Mouse (Mus musculus): ENCODE results near the gene Pltp. TPM values are rescaled to one million over a fixed set of nuclear protein-coding genes. Genes with fewer than 3 reads are reported as not detected.

The Pltp gene
- polyA plus RNA-seq, 1 experiment: 51.8 TPM

DNA sequence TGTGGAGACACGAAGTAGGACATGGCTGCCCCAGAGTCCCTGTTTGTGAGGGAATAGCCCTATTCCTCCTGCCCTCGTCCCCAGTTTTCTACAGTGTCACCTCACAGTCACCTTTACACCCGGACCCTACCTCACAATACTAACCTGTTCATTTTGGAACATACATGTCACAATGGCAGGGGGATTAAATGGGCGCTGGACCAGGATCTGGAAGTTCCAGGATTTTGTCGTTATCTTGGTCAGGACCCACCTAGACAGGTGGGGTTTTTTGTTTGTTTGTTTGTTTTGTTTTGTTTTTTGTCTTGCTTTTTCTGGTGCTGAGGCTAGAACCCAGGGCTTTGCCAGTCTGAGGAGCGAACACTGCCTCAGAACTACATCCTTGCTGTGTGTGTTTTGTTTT is 29.1 kb downstream of the Pltp start, which contains the start of gene Spata25:
Spata25 (minus strand) TSS at position 101 of the 400 bp plus-strand sequence.
- TF ChIP-seq POLR2A (IDR thresholded peaks at IDR 0.05; ENCODE audit: low read depth, low read length) (no peak), CTCF (IDR thresholded peaks at IDR 0.05; ENCODE audit: extremely low read depth, insufficient read depth, insufficient read length, insufficient replicate concordance) (no peak)
- Histone ChIP-seq H3K27me3 (ENCODE audit: control insufficient read depth, insufficient read depth, low read length) (no peaks in the 10 kb centered on the region), H3K27ac (ENCODE audit: insufficient read depth, low read length) (no peak within 1 kb of the TSS), H3K4me3 (ENCODE audit: extremely low read depth, insufficient read depth, insufficient read length) (no peak within 1 kb of the TSS), H3K4me1 (ENCODE audit: control insufficient read depth, insufficient read depth, insufficient read length) (no peaks in the 10 kb centered on the region), H3K36me3 (ENCODE audit: control insufficient read depth, insufficient read depth, low read length) (peaks cover 21% of the 10 kb centered on the region)
- WGBS: 91% methylated on average over 6 of the region's 6 CpGs
- no peak for DNase-seq (ENCODE audit: low read depth in 1 of 2, low spot score in 2 of 2)

DNA sequence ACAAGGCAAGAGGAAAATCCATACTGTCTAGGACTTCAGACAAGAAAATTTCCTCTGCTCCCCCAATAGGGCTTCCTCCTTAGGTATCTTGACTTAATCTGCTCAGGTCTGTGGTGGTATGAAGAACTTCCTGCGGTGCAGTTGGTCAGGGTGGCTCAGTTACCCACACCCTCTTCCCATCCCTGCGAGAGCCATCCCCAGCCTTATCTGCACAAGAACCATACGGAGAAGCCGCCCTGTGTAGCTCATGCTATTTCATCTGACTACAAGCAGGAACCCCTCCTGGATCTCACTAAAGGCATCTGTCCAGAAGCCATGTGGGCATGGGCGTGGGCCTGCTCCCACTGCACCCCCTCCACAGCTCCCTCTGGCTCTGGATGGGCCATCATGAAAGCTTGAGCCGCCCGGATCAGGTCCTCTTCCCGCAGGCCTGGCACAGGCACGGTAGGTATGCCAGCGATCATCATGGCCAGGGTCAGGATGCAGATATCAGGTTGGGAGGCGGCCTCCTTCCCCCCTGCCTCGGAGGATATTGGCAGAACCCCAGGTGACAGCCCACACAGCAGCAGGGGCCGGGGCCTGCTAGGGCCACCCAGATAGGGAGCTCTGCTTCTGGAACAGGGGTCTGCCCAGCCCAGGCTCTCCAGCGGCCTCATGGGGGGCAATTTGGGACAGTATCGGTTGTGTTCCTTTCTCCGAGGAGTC is 30.2 kb downstream of the Pltp start:
- TF ChIP-seq CTCF (IDR thresholded peaks at IDR 0.05; ENCODE audit: extremely low read depth, insufficient read depth, insufficient read length, insufficient replicate concordance) (no peak), POLR2A (IDR thresholded peaks at IDR 0.05; ENCODE audit: low read depth, low read length) (no peak)
- no peak for DNase-seq (ENCODE audit: low read depth in 1 of 2, low spot score in 2 of 2)
- Histone ChIP-seq H3K27ac (ENCODE audit: insufficient read depth, low read length) (no peak overlapping the region), H3K36me3 (ENCODE audit: control insufficient read depth, insufficient read depth, low read length) (peaks cover 21% of the 10 kb centered on the region), H3K27me3 (ENCODE audit: control insufficient read depth, insufficient read depth, low read length) (no peaks in the 10 kb centered on the region), H3K4me3 (ENCODE audit: extremely low read depth, insufficient read depth, insufficient read length) (no peak overlapping the region), H3K4me1 (ENCODE audit: control insufficient read depth, insufficient read depth, insufficient read length) (no peaks in the 10 kb centered on the region)
- WGBS: 88% methylated on average over 15 of the region's 16 CpGs

GRCm38 (mm10) chr2:164825521-164825920 is 32.0 kb downstream of the Pltp start:
- no peak overlapping the region for H3K4me3 ChIP-seq (ENCODE audit: extremely low read depth, insufficient read depth, insufficient read length)
- peaks cover 24% of the 10 kb centered on the region for H3K36me3 ChIP-seq (ENCODE audit: control insufficient read depth, insufficient read depth, low read length)
- TF ChIP-seq CTCF (IDR thresholded peaks at IDR 0.05; ENCODE audit: extremely low read depth, insufficient read depth, insufficient read length, insufficient replicate concordance) (no peak), POLR2A (IDR thresholded peaks at IDR 0.05; ENCODE audit: low read depth, low read length) (no peak)
- DNase-seq (ENCODE audit: low read depth in 1 of 2, low spot score in 2 of 2): no peak
- WGBS: 97% methylated on average over 17 of the region's 17 CpGs
- no peaks in the 10 kb centered on the region for H3K4me1 ChIP-seq (ENCODE audit: control insufficient read depth, insufficient read depth, insufficient read length)
- no peak overlapping the region for H3K27ac ChIP-seq (ENCODE audit: insufficient read depth, low read length)
- H3K27me3 ChIP-seq (ENCODE audit: control insufficient read depth, insufficient read depth, low read length): no peaks in the 10 kb centered on the region

GRCm38 (mm10) chr2:164823969-164824368 is 33.5 kb downstream of the Pltp start:
- DNase-seq (ENCODE audit: low read depth in 1 of 2, low spot score in 2 of 2): no peak
- TF ChIP-seq POLR2A (IDR thresholded peaks at IDR 0.05; ENCODE audit: low read depth, low read length) (no peak), CTCF (IDR thresholded peaks at IDR 0.05; ENCODE audit: extremely low read depth, insufficient read depth, insufficient read length, insufficient replicate concordance) (no peak)
- Histone ChIP-seq H3K4me1 (ENCODE audit: control insufficient read depth, insufficient read depth, insufficient read length) (no peaks in the 10 kb centered on the region), H3K27ac (ENCODE audit: insufficient read depth, low read length) (no peak overlapping the region), H3K27me3 (ENCODE audit: control insufficient read depth, insufficient read depth, low read length) (no peaks in the 10 kb centered on the region), H3K4me3 (ENCODE audit: extremely low read depth, insufficient read depth, insufficient read length) (no peak overlapping the region), H3K36me3 (ENCODE audit: control insufficient read depth, insufficient read depth, low read length) (peaks cover 27% of the 10 kb centered on the region)
- 87% methylated on average over 4 of the region's 4 CpGs for WGBS

DNA sequence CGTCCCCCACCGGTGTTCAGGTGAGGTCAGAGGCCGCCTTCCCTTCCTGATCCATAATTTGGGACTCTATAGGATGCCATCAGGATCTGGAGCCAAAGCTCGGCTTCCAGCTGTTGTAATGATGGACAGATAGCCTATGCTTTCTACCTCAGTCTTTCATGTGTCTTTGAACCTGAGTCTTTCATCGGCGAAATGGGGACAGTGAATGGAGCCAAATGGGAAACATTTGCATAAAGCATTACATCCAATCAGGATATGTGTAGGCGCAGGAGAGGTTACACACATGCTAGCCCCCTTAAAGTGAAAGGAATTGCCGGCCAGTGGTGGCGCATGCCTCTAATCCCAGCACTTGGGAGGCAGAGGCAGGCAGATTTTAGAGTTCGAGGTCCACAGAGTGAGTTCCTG is 34.3 kb downstream of the Pltp start:
- H3K4me1 ChIP-seq (ENCODE audit: control insufficient read depth, insufficient read depth, insufficient read length): no peaks in the 10 kb centered on the region
- no peak for DNase-seq (ENCODE audit: low read depth in 1 of 2, low spot score in 2 of 2)
- peak overlapping the region; percentile 84 for H3K27ac ChIP-seq (ENCODE audit: insufficient read depth, low read length)
- under 1% methylated on average over 10 of the region's 10 CpGs for WGBS
- peaks cover 27% of the 10 kb centered on the region for H3K36me3 ChIP-seq (ENCODE audit: control insufficient read depth, insufficient read depth, low read length)
- H3K4me3 ChIP-seq (ENCODE audit: extremely low read depth, insufficient read depth, insufficient read length): peak overlapping the region; percentile 97
- H3K27me3 ChIP-seq (ENCODE audit: control insufficient read depth, insufficient read depth, low read length): no peaks in the 10 kb centered on the region
- TF ChIP-seq POLR2A (IDR thresholded peaks at IDR 0.05; ENCODE audit: low read depth, low read length) (no peak), CTCF (IDR thresholded peaks at IDR 0.05; ENCODE audit: extremely low read depth, insufficient read depth, insufficient read length, insufficient replicate concordance) (no peak)

DNA sequence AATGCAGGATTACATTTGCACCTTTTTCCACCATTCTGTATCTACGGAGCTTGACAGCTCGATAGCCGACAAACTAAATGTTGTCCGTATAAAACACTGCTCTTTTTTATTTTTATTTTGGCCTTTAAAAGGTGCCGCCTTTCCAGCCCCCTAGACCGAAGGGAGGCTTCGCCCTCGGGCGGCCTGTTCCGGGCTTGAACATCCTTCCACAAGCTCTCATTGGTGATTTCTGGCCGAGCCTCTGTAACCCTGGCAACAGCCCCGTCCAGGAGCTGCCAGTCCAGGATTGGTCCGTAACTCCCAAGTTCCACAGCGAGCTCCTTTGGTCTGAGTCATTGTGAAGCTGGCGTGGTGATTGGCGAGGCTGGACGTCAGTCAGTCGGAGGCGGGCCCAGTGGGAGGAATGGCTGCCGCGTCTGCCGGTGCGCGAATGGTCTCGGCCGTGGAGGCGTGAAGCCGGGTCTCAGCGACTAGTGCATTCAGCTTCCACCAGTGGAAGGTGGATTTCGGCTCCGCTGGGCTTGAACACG is 34.8 kb downstream of the Pltp start, which contains the start of gene Zswim1:
Zswim1 (plus strand) TSS at position 51 of the 530 bp plus-strand sequence.
- Histone ChIP-seq H3K4me1 (ENCODE audit: control insufficient read depth, insufficient read depth, insufficient read length) (no peaks in the 10 kb centered on the region), H3K27me3 (ENCODE audit: control insufficient read depth, insufficient read depth, low read length) (no peaks in the 10 kb centered on the region), H3K27ac (ENCODE audit: insufficient read depth, low read length) (peak within 1 kb of the TSS; percentile 84), H3K4me3 (ENCODE audit: extremely low read depth, insufficient read depth, insufficient read length) (peak within 1 kb of the TSS; percentile 97), H3K36me3 (ENCODE audit: control insufficient read depth, insufficient read depth, low read length) (peaks cover 25% of the 10 kb centered on the region)
- 1% methylated on average over 32 of the region's 32 CpGs for WGBS
- DNase-seq (ENCODE audit: low read depth in 1 of 2, low spot score in 2 of 2): peak; percentile 93 to 99
- TF ChIP-seq POLR2A (IDR thresholded peaks at IDR 0.05; ENCODE audit: low read depth, low read length) (peak; percentile 73), CTCF (IDR thresholded peaks at IDR 0.05; ENCODE audit: extremely low read depth, insufficient read depth, insufficient read length, insufficient replicate concordance) (no peak)

DNA sequence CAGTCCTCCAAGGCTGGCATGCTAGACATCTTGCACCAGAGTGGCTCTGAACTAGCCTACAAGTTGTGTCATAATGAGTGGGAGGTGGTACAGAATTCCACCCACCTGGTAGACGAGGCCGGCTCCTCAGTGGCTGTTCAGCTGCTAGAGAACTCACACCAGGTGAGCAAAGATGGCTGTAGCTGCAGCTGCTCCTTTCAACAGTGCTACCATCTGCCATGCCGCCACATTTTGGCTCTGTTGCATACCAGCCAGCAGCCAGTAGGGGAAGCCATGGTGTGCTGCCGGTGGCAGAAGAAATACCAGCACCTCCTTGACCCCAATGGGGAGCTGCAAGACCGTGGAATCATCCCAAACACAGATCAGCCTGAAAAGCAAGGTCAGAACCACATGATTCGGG is 36.5 kb downstream of the Pltp start:
- Histone ChIP-seq H3K36me3 (ENCODE audit: control insufficient read depth, insufficient read depth, low read length) (peaks cover 19% of the 10 kb centered on the region), H3K4me1 (ENCODE audit: control insufficient read depth, insufficient read depth, insufficient read length) (no peaks in the 10 kb centered on the region), H3K27ac (ENCODE audit: insufficient read depth, low read length) (no peak overlapping the region), H3K27me3 (ENCODE audit: control insufficient read depth, insufficient read depth, low read length) (no peaks in the 10 kb centered on the region), H3K4me3 (ENCODE audit: extremely low read depth, insufficient read depth, insufficient read length) (no peak overlapping the region)
- DNase-seq (ENCODE audit: low read depth in 1 of 2, low spot score in 2 of 2): no peak
- 92% methylated on average over 6 of the region's 6 CpGs for WGBS
- TF ChIP-seq CTCF (IDR thresholded peaks at IDR 0.05; ENCODE audit: extremely low read depth, insufficient read depth, insufficient read length, insufficient replicate concordance) (no peak), POLR2A (IDR thresholded peaks at IDR 0.05; ENCODE audit: low read depth, low read length) (no peak)

Data from spleen, adult 2 months (tissue).